Mouse (Mus musculus): ENCODE measurements around the gene Pate4. TPM values are rescaled to one million over a fixed set of nuclear protein-coding genes. Genes with fewer than 3 reads are reported as not detected.
A peak's percentile ranks its signal among the peaks of the same experiment; 100 is the strongest.

Pate4 gene
- polyA plus RNA-seq, 1 experiment from 2014 or later, result not detected

GRCm38 (mm10) chr9:35574416-35574815, 37.3 kb downstream of the Pate4 start:
- WGBS, result 3% methylated on average over 32 of the region's 32 CpGs
- Histone ChIP-seq H3K27me3 (ENCODE audit: control insufficient read depth, insufficient read depth, low read length) (peaks cover 11% of the 10 kb centered on the region), H3K4me3 (ENCODE audit: control insufficient read depth in 1 of 2, insufficient read depth in 1 of 2, low read depth in 1 of 2, low read length in 2 of 2) (peak overlapping the region; percentile 32 to 38), H3K4me1 (ENCODE audit: control insufficient read depth in 2 of 2, insufficient read depth in 2 of 2, low read length in 2 of 2) (peaks cover 0 to 4% of the 10 kb centered on the region in 2 experiments; a peak in 1 of 4 replicates), H3K4me2 (ENCODE audit: low read length) (peak overlapping the region; percentile 68), H3K9ac (ENCODE audit: low read length) (peak overlapping the region; percentile 39; the same call in 1 of the 2 replicates), H3K27ac (replicated peaks in 1 of 2; ENCODE audit: control insufficient read depth in 1 of 2, insufficient read depth in 1 of 2, low read depth in 2 of 2, low read length in 2 of 2) (no peak overlapping the region), H3K9me3 (ENCODE audit: control insufficient read depth, low read length) (no peaks in the 10 kb centered on the region), H3K36me3 (ENCODE audit: control insufficient read depth, insufficient read depth, low read length) (no peaks in the 10 kb centered on the region)
- ATAC-seq (ENCODE audit: insufficient number of reproducible peaks, insufficient read depth, low FRiP score, low read depth), result no peak

GRCm38 (mm10) chr9:35570663-35571062, 41.1 kb downstream of the Pate4 start:
- H3K9me3 ChIP-seq (ENCODE audit: control insufficient read depth, low read length), result no peaks in the 10 kb centered on the region
- H3K9ac ChIP-seq (ENCODE audit: low read length), result peak overlapping the region; percentile 81
- no peak for ATAC-seq (ENCODE audit: insufficient number of reproducible peaks, insufficient read depth, low FRiP score, low read depth)
- WGBS, result 10% methylated on average over 5 of the region's 5 CpGs
- H3K4me3 ChIP-seq (ENCODE audit: control insufficient read depth in 1 of 2, insufficient read depth in 1 of 2, low read depth in 1 of 2, low read length in 2 of 2), result peak overlapping the region; percentile 67 to 95; a peak in 3 of 4 replicates
- H3K27ac ChIP-seq (replicated peaks in 1 of 2; ENCODE audit: control insufficient read depth in 1 of 2, insufficient read depth in 1 of 2, low read depth in 2 of 2, low read length in 2 of 2), result peak overlapping the region in 1 of 2 experiments; percentile 92; a peak in 1 of 4 replicates
- peak overlapping the region; percentile 82 for H3K4me2 ChIP-seq (ENCODE audit: low read length)
- peaks cover 4 to 12% of the 10 kb centered on the region in 2 experiments; a peak in 2 of 4 replicates for H3K4me1 ChIP-seq (ENCODE audit: control insufficient read depth in 2 of 2, insufficient read depth in 2 of 2, low read length in 2 of 2)
- H3K36me3 ChIP-seq (ENCODE audit: control insufficient read depth, insufficient read depth, low read length), result peaks cover 28% of the 10 kb centered on the region
- peaks cover 11% of the 10 kb centered on the region for H3K27me3 ChIP-seq (ENCODE audit: control insufficient read depth, insufficient read depth, low read length)

GRCm38 (mm10) chr9:35569571-35570534, 41.9 kb downstream of the Pate4 start, which contains the start of the genes Pate2 and Hyls1:
Pate2 (plus strand) TSS chr9:35570284.
Hyls1 (minus strand) TSS chr9:35570398.
- H3K27ac ChIP-seq (replicated peaks in 1 of 2; ENCODE audit: control insufficient read depth in 1 of 2, insufficient read depth in 1 of 2, low read depth in 2 of 2, low read length in 2 of 2), result peak within 1 kb of the TSS; percentile 92 to 96
- H3K4me3 ChIP-seq (ENCODE audit: control insufficient read depth in 1 of 2, insufficient read depth in 1 of 2, low read depth in 1 of 2, low read length in 2 of 2), result peak within 1 kb of the TSS; percentile 67 to 95
- H3K9me3 ChIP-seq (ENCODE audit: control insufficient read depth, low read length), result no peaks in the 10 kb centered on the region
- H3K27me3 ChIP-seq (ENCODE audit: control insufficient read depth, insufficient read depth, low read length), result peaks cover 11% of the 10 kb centered on the region
- H3K4me2 ChIP-seq (ENCODE audit: low read length), result peak within 1 kb of the TSS; percentile 82
- peaks cover 4 to 19% of the 10 kb centered on the region in 2 experiments; a peak in 3 of 4 replicates for H3K4me1 ChIP-seq (ENCODE audit: control insufficient read depth in 2 of 2, insufficient read depth in 2 of 2, low read length in 2 of 2)
- peaks cover 35% of the 10 kb centered on the region for H3K36me3 ChIP-seq (ENCODE audit: control insufficient read depth, insufficient read depth, low read length)
- under 1% methylated on average over 86 of the region's 86 CpGs for WGBS
- ATAC-seq (ENCODE audit: insufficient number of reproducible peaks, insufficient read depth, low FRiP score, low read depth), result peak; percentile 95
- peak within 1 kb of the TSS; percentile 81 for H3K9ac ChIP-seq (ENCODE audit: low read length)

GRCm38 (mm10) chr9:35567995-35568394, 43.7 kb downstream of the Pate4 start:
- Histone ChIP-seq H3K4me1 (ENCODE audit: control insufficient read depth in 2 of 2, insufficient read depth in 2 of 2, low read length in 2 of 2) (peaks cover 0 to 19% of the 10 kb centered on the region in 2 experiments; a peak in 2 of 4 replicates), H3K36me3 (ENCODE audit: control insufficient read depth, insufficient read depth, low read length) (peaks cover 42% of the 10 kb centered on the region), H3K9ac (ENCODE audit: low read length) (no peak overlapping the region), H3K4me3 (ENCODE audit: control insufficient read depth in 1 of 2, insufficient read depth in 1 of 2, low read depth in 1 of 2, low read length in 2 of 2) (no peak overlapping the region), H3K9me3 (ENCODE audit: control insufficient read depth, low read length) (no peaks in the 10 kb centered on the region), H3K4me2 (ENCODE audit: low read length) (no peak overlapping the region), H3K27ac (replicated peaks in 1 of 2; ENCODE audit: control insufficient read depth in 1 of 2, insufficient read depth in 1 of 2, low read depth in 2 of 2, low read length in 2 of 2) (no peak overlapping the region), H3K27me3 (ENCODE audit: control insufficient read depth, insufficient read depth, low read length) (no peaks in the 10 kb centered on the region)
- no peak for ATAC-seq (ENCODE audit: insufficient number of reproducible peaks, insufficient read depth, low FRiP score, low read depth)
- 81% methylated on average over 3 of the region's 3 CpGs for WGBS

- ATAC-seq (ENCODE audit: insufficient number of reproducible peaks, insufficient read depth, low FRiP score, low read depth), result peak; percentile 66; the same call in 1 of the 2 replicates
- Histone ChIP-seq H3K9me3 (ENCODE audit: control insufficient read depth, low read length) (no peaks in the 10 kb centered on the region), H3K4me2 (ENCODE audit: low read length) (peak overlapping the region; percentile 43), H3K27me3 (ENCODE audit: control insufficient read depth, insufficient read depth, low read length) (no peaks in the 10 kb centered on the region), H3K4me3 (ENCODE audit: control insufficient read depth in 1 of 2, insufficient read depth in 1 of 2, low read depth in 1 of 2, low read length in 2 of 2) (no peak overlapping the region; a peak in 1 of 4 replicates), H3K36me3 (ENCODE audit: control insufficient read depth, insufficient read depth, low read length) (peaks cover 63% of the 10 kb centered on the region), H3K9ac (ENCODE audit: low read length) (peak overlapping the region; percentile 45; the same call in 1 of the 2 replicates), H3K4me1 (ENCODE audit: control insufficient read depth in 2 of 2, insufficient read depth in 2 of 2, low read length in 2 of 2) (peaks cover 0 to 25% of the 10 kb centered on the region in 2 experiments; a peak in 3 of 4 replicates), H3K27ac (replicated peaks in 1 of 2; ENCODE audit: control insufficient read depth in 1 of 2, insufficient read depth in 1 of 2, low read depth in 2 of 2, low read length in 2 of 2) (peak overlapping the region; percentile 88 to 92)
- WGBS, result 31% methylated on average over 5 of the region's 5 CpGs
Observed at GRCm38 (mm10) chr9:35564536-35565240, 47.1 kb downstream of the Pate4 start.

DNA sequence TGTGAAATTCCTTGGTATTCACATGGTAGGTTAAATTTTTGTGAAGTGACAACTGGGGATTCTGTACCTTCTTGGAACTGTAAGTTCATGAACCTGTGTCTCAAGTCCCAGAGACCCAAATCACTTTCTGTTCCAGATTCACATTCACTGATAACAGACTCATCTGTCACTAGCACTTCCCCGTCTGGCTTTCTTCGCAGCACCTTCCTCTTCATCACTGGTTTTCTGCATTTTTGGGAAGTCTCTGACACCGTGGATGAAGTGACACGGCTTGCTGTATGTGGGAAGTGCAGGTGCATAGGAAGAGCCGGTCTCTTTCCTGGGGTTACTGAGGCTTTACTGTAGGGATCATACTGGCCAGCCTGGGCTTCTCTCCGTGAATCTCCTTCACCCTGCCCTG, 50.2 kb downstream of the Pate4 start:
- no peak for ATAC-seq (ENCODE audit: insufficient number of reproducible peaks, insufficient read depth, low FRiP score, low read depth)
- Histone ChIP-seq H3K9me3 (ENCODE audit: control insufficient read depth, low read length) (no peaks in the 10 kb centered on the region), H3K9ac (ENCODE audit: low read length) (no peak overlapping the region), H3K36me3 (ENCODE audit: control insufficient read depth, insufficient read depth, low read length) (peaks cover 44% of the 10 kb centered on the region), H3K4me2 (ENCODE audit: low read length) (no peak overlapping the region), H3K27ac (replicated peaks in 1 of 2; ENCODE audit: control insufficient read depth in 1 of 2, insufficient read depth in 1 of 2, low read depth in 2 of 2, low read length in 2 of 2) (no peak overlapping the region), H3K4me3 (ENCODE audit: control insufficient read depth in 1 of 2, insufficient read depth in 1 of 2, low read depth in 1 of 2, low read length in 2 of 2) (no peak overlapping the region), H3K27me3 (ENCODE audit: control insufficient read depth, insufficient read depth, low read length) (peaks cover 9% of the 10 kb centered on the region), H3K4me1 (ENCODE audit: control insufficient read depth in 2 of 2, insufficient read depth in 2 of 2, low read length in 2 of 2) (peaks cover 6 to 22% of the 10 kb centered on the region in 2 experiments; a peak in 3 of 4 replicates)
- 82% methylated on average over 6 of the region's 6 CpGs for WGBS

DNA sequence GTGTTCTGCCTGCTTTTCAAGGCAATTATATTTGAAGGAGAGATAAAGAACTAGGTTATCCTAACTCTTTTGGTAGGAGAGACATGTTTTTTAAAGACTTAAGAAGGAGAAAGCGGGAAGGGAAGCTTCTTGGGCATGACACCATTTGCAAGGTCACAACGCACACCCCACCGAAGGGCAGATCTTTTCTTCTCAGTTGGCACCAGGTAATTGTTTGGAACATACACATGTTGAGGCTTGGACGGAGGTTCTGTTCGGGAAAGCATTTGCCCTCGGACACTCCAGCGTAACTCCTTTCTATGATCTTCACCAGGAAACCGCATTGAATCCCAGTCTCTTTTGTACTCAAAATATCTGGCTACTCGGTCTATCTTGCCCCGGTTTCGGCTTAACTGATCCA, 50.7 kb downstream of the Pate4 start:
- H3K9me3 ChIP-seq (ENCODE audit: control insufficient read depth, low read length), result no peaks in the 10 kb centered on the region
- no peak overlapping the region for H3K4me2 ChIP-seq (ENCODE audit: low read length)
- no peak overlapping the region for H3K27ac ChIP-seq (replicated peaks in 1 of 2; ENCODE audit: control insufficient read depth in 1 of 2, insufficient read depth in 1 of 2, low read depth in 2 of 2, low read length in 2 of 2)
- H3K9ac ChIP-seq (ENCODE audit: low read length), result no peak overlapping the region
- H3K4me3 ChIP-seq (ENCODE audit: control insufficient read depth in 1 of 2, insufficient read depth in 1 of 2, low read depth in 1 of 2, low read length in 2 of 2), result no peak overlapping the region
- peaks cover 6 to 22% of the 10 kb centered on the region in 2 experiments; a peak in 3 of 4 replicates for H3K4me1 ChIP-seq (ENCODE audit: control insufficient read depth in 2 of 2, insufficient read depth in 2 of 2, low read length in 2 of 2)
- WGBS, result 94% methylated on average over 11 of the region's 11 CpGs
- peaks cover 39% of the 10 kb centered on the region for H3K36me3 ChIP-seq (ENCODE audit: control insufficient read depth, insufficient read depth, low read length)
- no peak for ATAC-seq (ENCODE audit: insufficient number of reproducible peaks, insufficient read depth, low FRiP score, low read depth)
- H3K27me3 ChIP-seq (ENCODE audit: control insufficient read depth, insufficient read depth, low read length), result peaks cover 10% of the 10 kb centered on the region

All from heart, embryonic 14.5 days (tissue).